Mouse (Mus musculus) midbrain, embryonic 10.5 days (tissue): ENCODE measurements around the gene Gm10591. TPM values are rescaled to one million over a fixed set of nuclear protein-coding genes. Genes with fewer than 3 reads are reported as not detected.
"Not testable (repeated sequence)": the region's sequence is repeated elsewhere in the genome, so short reads cannot be mapped to it uniquely, and the experiment has no call there.

ENCODE experiments used
- DNase-seq: peaks from one replicate; pipeline ENCODE4 v3.0.0-alpha.2; 2017; ENCODE audit warnings: low spot score
- H3K27ac ChIP-seq: fragments of 300-500 bp; sonication (generic); replicated peaks from 2 replicates; pipeline ENCODE4 v1.5.1; 2016; ENCODE audit warnings: mild to moderate bottlenecking
- H3K27me3 ChIP-seq: fragments of 300-500 bp; sonication (generic); 2 replicates; pipeline ENCODE4 v1.6.1; 2016; ENCODE audit warnings: low read depth, mild to moderate bottlenecking; ENCODE audit not compliant: poor library complexity, severe bottlenecking
- H3K36me3 ChIP-seq: fragments of 300-500 bp; sonication (generic); 2 replicates; pipeline ENCODE4 v1.6.1; 2016; ENCODE audit warnings: mild to moderate bottlenecking, moderate library complexity
- H3K4me1 ChIP-seq: fragments of 300-500 bp; sonication (generic); 2 replicates; pipeline ENCODE4 v1.6.1; 2016
- H3K4me3 ChIP-seq: fragments of 300-500 bp; sonication (generic); 2 replicates; pipeline ENCODE4 v1.5.1; 2016; ENCODE audit warnings: mild to moderate bottlenecking, moderate library complexity
- H3K9me3 ChIP-seq: fragments of 300-500 bp; sonication (generic); replicated peaks from 2 replicates; pipeline ENCODE4 v1.6.1; 2016; ENCODE audit warnings: mild to moderate bottlenecking
- WGBS: fragments of 180-500 bp; shearing (Covaris S2); methylation state at CpG from one replicate; pipeline ENCODE4 v1.1.7; 2016; 5-methylcytosine and 5-hydroxymethylcytosine counted together
- polyA plus RNA-seq: library from polyadenylated mRNA; unstranded; fragments of >200 nt; fragmentation: Nextera tagmentation; extraction: Ambion mirVana; gene quantifications from 2 replicates; pipeline ENCODE4 v1.2.1, GENCODE M21; 2016

Gm10591 gene
- not detected in 2 replicates for polyA plus RNA-seq

DNA sequence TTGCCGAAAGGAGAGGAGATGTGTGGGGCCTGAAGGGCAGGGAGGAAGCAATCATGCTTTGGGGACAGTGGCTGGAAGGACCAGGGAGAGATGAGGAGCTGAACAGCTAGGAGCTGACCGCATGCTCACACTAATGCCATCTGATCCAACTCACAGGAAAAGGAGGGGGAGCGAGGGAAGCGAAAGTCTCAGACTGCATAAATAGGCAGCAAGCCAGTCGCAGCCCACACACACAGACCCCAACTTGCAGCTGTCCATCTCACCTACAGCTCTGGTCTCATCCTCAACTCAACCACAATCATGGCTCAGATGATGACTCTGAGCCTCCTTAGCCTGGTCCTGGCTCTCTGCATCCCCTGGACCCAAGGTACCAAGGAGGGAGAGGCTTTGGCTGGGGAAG lies at the start of gene Gm10591:
Gene Gm10591, plus strand, starts transcription at position 301 of the 400 bp plus-strand sequence.
- not testable (repeated sequence) for H3K27ac ChIP-seq, H3K27me3 ChIP-seq, H3K36me3 ChIP-seq, H3K9me3 ChIP-seq, H3K4me1 ChIP-seq, H3K4me3 ChIP-seq, DNase-seq
- WGBS = no CpG with 5 or more reads among the region's 5 CpGs

DNA sequence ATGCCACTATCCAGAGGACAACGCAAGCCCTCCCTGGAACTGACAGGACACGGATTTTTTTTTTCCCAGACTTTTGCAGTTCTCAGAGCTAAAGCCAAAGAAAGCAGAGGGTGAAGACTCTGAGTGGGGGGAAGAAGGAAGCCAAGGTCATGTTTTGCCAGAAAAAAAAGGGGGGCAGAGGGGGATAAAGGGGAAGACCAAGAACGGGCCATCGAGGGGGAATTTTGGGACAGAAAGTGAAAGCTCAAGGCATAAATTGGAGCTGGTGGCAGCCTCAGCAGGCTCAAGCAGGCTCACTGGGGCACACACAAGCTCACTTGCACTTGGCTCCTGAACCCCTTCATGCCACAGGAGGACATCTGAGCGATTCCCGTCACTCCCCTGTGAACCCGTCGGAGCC lies 17.4 kb downstream of the Gm10591 start, which contains the start of gene Gm2564:
Gene Gm2564, plus strand, starts transcription at position 301 of the 400 bp plus-strand sequence.
- DNase-seq, H3K4me1 ChIP-seq, H3K27me3 ChIP-seq, H3K9me3 ChIP-seq, H3K27ac ChIP-seq, H3K4me3 ChIP-seq, H3K36me3 ChIP-seq: not testable (repeated sequence)
- no CpG with 5 or more reads among the region's 8 CpGs for WGBS

DNA sequence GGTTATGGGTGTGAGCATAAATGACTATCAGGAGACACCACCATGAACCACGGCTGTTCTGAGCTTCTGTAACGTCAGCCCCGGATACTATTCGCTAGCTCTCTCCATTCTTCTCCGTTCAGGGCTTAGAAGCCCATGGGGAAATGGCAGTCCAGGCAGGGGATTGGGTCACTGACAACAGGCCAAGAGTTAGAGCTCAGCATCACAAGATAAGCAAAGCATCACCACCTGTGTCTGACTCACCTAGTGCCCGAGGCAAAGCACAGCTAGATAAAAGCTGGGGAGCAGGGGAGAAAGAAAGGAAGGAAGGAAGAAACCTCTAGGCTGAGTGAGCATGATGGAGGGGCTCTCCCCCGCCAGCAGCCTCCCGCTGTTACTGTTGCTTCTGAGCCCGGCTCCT lies 43.0 kb downstream of the Gm10591 start, which contains the start of gene Ccl27b:
Gene Ccl27b, plus strand, starts transcription at position 301 of the 400 bp plus-strand sequence.
- H3K27me3 ChIP-seq, H3K27ac ChIP-seq, H3K4me3 ChIP-seq, H3K4me1 ChIP-seq, DNase-seq, H3K36me3 ChIP-seq, H3K9me3 ChIP-seq: not testable (repeated sequence)
- WGBS = no CpG with 5 or more reads among the region's 9 CpGs

DNA sequence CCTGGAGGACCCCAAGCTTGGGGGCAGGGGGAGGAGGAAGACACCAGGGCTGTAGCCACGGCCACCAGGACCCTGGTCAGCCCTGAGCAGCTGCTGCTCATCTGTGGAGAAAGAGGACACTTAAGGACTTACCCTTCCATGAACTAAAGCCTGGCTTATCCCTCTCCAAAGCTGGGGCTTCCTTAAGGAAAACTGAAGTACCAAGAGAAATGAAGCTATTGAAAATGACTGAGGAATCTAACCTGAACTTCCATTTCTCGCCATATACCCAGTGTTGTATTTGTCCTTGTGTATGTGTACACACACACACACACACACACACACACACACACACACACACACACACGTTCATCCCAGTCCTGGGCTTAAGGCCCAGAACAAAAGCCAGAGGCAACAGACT lies 49.8 kb downstream of the Gm10591 start, which contains the start of gene Il11ra2:
Gene Il11ra2, minus strand, starts transcription at position 101 of the 400 bp plus-strand sequence.
- not testable (repeated sequence) for H3K9me3 ChIP-seq, DNase-seq, H3K27ac ChIP-seq, H3K27me3 ChIP-seq, H3K4me1 ChIP-seq, H3K4me3 ChIP-seq, H3K36me3 ChIP-seq
- WGBS = no CpG with 5 or more reads among the region's 3 CpGs

Other genes starting within 250 kb of the Gm10591 start
- gene Gm21586, start 172.8 kb upstream of the Gm10591 start, polyA plus RNA-seq = not detected in 2 replicates
- gene Gm2163, start 145.4 kb upstream of the Gm10591 start, polyA plus RNA-seq = not detected in 2 replicates
- not detected in 2 replicates for gene Fam205a2, start 84.0 kb upstream of the Gm10591 start, polyA plus RNA-seq
- not detected in 2 replicates for gene Gm2564, start 17.5 kb downstream of the Gm10591 start, polyA plus RNA-seq
- gene Ccl27b, start 43.1 kb downstream of the Gm10591 start, polyA plus RNA-seq = not detected in 2 replicates
- not detected in 2 replicates for gene Il11ra2, start 49.7 kb downstream of the Gm10591 start, polyA plus RNA-seq
- gene 4930578G10Rik, start 123.3 kb downstream of the Gm10591 start, polyA plus RNA-seq = 0.48 and 1.3 TPM in 2 replicates
- 0.48 TPM in 1 of 2 replicates, not detected in the other for gene Ccl19, start 144.4 kb downstream of the Gm10591 start, polyA plus RNA-seq
- 0.21 and 0.27 TPM in 2 replicates for gene Ccl21a, start 161.8 kb downstream of the Gm10591 start, polyA plus RNA-seq
- not detected in 2 replicates for gene Fam205a1, start 241.7 kb downstream of the Gm10591 start, polyA plus RNA-seq
- 0.38 and 0.73 TPM in 2 replicates for gene Gm12394, start 244.6 kb downstream of the Gm10591 start, polyA plus RNA-seq